Mouse (Mus musculus): Measurements from ENCODE around the gene Gcm1.
A peak's percentile ranks its signal among the peaks of the same experiment; 100 is the strongest.

Gene Gcm1

DNA sequence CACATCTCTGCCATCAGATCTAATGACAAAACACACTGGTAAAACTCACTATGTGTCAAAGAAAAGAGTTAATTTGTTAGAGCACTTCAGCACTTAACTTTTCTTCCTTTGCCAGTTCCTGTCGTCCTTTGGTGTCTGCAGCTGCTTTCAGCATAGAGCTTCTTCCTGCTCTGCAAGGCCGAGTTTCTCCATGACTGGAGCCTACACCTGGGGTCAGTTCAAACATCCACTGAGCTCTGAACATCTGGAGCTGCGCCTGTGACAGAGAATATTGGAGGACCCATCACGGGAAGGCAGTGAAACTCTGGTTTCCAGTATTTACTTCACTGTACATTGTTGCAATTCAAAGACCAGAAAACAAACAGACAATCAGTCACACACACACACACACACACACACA lies 49.7 kb downstream of the Gcm1 start:
- DNase-seq (ENCODE audit: low read depth): no peak

DNA sequence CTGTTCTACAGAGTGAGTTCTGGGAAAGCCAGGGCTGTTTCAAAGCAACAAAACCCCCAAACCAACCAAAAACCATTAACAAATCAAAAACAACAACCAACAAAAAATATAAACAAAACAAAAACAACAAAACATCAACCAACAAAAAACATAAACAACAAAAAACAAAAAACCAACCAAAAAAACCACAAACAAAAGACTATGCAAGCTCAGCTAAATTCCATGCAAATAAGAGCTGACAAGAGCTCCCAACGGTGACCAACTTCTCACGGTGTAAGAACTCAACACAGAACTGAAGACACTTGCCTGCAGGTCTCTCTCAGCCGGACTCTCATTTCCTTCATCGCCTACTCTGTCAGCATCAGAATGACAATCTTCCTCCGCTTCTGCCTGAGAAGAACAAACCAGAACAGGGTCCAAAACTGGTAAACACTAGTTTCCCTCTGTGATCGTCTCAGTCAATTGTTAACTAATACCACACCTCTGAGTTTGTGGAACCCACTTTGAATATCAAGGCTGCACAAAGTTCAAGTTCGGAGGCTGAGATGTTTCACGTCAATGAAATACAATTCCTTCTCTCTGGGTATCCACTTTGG lies 52.3 kb downstream of the Gcm1 start:
- no peak for DNase-seq (ENCODE audit: low read depth)

DNA sequence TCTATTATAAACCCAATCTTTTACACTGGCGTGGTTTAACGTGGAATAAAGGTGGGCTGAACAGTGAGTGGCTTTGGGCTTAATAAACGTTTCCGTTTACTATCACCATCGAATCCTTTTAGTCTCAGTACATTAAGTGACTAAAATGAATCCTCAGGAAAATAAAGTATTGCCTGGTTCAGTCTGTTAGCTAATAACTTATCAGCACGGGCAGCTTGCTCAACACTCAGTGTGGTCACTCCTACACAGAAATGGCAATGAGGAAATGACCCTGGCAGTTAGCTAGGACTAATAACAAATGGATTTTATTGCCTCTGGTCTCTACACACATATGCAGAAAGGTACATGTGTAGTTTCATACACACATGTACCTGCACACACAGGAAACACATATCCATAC lies 53.2 kb downstream of the Gcm1 start:
- DNase-seq (ENCODE audit: low read depth): no peak

DNA sequence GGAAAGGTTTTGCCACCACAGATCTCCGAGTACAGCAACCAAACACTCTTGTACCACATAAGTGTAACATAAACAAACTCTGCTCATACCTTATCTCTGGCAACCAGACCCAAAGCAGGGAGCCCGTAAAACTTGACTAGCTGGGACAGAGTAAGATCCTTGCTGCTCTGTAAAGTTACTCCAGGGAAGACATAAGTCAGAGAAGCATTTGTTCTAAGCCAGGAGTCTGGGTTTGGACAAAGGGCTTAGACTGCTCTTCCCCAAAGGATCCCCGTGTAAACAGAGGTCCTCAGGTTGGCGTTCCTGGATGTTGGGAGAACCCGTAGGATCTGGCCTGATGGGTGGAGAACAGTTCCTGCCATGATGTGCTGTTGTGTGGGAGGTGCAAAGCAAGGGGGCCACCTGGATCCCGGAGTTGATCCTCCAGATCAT lies 53.8 kb downstream of the Gcm1 start:
- no peak for DNase-seq (ENCODE audit: low read depth)

DNA sequence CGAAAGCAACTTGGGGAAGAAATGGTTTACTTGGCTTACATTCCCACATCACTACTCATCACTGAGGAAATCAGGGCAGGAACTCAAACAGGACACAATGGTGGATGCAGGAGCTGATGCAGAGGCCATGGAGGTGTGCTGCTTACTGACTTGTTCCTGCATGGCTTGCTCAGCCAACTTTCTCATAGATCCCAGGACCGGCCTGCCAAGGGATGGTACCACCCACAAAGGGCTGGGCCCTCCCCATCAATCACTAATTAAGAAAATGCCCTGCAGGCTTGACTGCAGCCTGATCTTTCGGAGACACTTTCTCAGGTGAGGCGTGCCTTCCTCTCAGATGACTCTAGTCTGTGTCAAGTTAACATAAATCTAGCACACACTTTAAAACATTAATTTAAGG lies 55.1 kb downstream of the Gcm1 start:
- DNase-seq (ENCODE audit: low read depth): no peak

DNA sequence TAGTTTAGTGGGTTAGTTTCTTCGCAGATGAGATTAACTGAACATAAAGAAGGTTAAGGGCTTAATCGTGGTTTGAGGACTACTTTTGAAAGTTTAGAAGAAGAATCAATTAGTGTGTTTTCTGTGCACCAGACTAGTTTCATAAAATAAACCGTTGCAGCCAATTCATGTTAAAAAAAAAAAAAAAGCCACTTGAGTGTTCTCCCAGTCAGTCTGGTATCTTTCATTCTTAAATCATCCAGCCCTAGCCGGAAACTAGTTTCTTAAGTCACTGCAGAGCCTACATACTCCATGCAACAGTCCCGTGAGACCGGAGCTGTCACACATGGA lies 55.8 kb downstream of the Gcm1 start:
- no peak for DNase-seq (ENCODE audit: low read depth)

DNA sequence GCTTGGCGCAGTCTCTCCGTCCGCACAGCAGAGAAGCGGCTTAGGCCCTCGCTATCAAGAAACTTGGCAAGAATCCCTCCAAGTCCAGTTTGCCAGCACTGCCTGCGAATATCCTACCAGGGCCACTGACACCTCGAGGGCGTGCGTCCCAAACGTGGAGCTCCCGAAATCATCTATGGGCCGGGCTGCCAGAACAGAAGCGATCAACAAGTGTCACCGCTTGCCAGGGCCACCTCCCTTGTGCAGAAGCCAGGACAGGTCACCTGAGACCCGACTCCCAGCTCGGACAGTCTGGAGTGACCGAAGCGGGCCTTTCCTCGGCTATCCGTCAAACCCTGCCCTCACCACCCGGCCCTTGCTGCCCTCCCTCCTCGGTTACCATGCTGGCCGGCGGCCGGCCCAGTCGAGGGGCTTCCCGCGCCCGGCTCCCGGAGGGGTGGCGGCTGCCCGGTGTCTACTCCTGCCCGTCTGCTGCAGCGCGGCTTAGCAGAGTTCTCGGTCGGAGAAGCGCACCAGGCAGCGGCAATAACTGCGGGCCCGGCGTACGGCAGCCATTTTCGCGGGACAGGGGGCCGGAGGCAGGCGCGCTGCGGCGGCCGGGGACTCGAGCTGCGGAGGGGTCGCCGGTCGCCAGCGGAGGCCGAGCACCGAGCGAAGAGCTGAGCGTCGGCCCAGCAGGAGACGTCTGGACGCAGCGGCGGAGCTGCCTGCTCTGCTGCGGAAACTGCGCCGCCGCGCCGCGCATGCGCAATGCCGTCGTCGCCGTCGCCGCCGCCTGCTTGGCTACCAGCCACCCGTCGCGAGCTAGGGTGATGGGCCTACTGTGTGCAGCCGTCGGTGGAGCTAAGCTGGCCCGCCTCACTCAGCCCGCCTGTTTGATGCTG lies 56.4 kb downstream of the Gcm1 start:
- peak; percentile 47 for DNase-seq (ENCODE audit: low read depth)

DNA sequence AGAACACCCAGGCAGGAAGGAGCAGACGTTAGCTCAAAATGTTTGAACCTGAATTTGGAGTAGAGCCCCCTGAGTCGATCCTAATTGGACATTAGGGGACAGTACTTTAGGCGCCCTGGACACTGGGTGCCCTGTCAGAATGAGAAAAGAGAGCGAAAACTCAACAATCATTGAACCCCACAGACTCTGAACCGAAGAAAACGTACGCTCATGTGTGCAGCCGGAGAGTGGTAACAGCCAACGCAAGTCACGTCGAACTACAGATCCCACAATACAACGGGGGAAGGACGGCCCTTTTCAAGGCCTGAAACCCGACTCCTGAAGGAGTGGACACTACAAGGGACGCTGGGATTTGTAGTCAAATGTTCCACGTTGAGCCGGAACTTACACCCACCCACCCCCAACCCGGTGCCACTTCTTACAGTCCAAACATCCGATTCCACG lies 57.1 kb downstream of the Gcm1 start, which contains the start of the genes Fbxo9 and Ick:
Fbxo9 (minus strand) TSS at position 270 of the 444 bp plus-strand sequence.
Ick (plus strand) TSS at position 397 of the 444 bp plus-strand sequence.
- DNase-seq (ENCODE audit: low read depth): peak; percentile 92

DNA sequence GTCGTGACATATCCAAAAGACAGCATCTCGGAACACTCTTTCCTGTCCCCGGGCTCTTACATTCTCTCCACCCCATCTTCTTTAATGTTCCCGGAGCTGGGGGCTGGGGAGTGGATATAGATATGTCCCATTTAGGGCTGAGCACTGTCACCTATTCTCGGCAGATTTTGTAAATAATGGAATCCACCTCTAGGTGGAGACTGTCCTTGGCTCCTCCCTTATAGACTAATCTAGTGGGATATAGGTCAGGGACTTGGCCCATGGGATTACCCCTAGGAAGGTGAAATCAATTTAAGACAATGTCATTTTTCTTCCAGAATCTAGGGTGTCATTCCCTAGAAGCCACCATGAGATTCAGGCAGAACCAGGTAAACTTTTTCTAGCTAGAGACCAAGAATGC lies 57.9 kb downstream of the Gcm1 start:
- no peak for DNase-seq (ENCODE audit: low read depth)

DNA sequence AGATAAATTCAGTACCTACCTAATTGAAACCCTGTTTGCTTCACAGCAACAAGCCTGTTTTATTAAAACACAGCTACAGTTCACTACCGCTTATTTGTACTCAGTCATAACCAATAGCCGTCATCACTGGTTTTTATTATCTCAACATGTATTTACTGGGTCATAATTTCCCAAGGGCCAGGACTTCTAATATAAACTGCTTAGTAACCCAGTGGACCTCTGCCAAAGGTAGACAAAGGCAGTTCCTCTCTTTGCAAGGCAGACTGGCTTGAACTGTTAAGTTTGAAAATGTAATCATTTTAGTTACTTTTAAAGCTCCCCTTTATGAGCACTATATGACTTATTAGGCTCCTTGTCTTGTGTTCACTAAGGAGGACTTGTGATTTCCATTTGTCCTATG lies 59.7 kb downstream of the Gcm1 start:
- DNase-seq (ENCODE audit: low read depth): no peak

DNA sequence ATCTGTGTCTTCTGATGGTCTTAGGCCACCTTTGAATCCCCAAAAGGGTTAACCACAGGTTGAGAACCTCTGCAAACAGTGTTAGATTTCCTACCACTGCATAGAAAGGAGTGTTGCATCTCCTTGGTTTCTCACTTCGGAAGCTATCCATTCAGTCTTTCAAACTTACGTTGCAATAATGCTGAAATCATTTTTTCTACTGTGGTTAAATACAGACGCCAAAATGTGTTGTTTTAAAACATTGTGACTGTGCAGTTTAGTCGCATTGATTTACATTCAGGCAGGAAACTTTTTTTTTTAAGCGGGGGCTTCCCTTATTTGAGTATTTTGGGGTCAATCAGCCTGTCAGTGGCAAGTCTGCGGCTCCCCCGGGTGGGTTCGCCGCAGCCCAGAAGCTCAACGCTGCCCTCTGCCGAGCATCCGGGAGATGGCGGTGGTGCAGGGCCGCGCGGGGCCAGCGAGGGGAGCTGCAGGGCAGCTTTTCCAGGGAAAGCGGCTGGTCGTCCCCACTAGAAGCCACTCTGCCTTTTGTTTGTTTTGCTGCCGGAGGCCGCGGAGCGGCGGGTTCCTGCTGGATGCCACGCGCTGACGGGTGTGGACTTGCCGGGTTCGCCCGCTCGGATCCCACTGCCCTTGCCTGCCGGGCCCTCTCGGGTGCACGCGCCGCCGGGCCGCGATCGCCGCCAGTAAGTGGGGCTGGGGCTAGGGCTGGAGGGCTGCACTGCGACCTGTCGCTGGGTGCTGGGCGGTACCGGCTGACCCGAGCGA lies 61.2 kb downstream of the Gcm1 start:
- DNase-seq (ENCODE audit: low read depth): peak; percentile 65

DNA sequence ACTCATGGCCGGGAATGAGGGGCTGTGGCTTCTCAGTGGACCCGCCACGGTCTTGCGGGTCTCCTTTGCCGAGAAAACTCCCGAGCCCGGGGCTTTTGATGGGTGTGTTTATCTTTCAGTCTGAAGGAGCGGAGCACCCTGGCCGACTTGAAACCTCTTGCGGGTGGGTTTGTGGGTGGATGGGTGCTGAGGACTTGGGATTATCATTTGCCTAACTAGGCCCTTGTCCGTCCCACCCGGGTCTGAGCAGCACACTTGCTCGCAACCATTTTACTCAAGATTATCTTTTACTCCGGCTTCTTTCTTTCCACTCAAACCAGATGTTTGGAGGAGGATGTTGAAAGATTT lies 61.8 kb downstream of the Gcm1 start:
- DNase-seq (ENCODE audit: low read depth): no peak

All from fibroblast of lung, adult 2 months (primary cell).